Mouse (Mus musculus) MEL (cell line): ENCODE measurements at regions not wholly inside any gene's neighbourhood (a gene's known extent, or its start where the extent isn't known, plus 50 kb on each side); places are given as distances from the start of the nearest gene placed in this dataset.

Source experiments
- DNase-seq: peaks from one replicate; pipeline ENCODE4 v3.0.0; 2011; ENCODE audit warnings: low read depth, low spot score
- H3K27ac ChIP-seq: 2 replicates; pipeline ENCODE4 v1.5.1; 2012; ENCODE audit warnings: low read depth, mild to moderate bottlenecking, control low read depth, low read length, moderate library complexity; ENCODE audit not compliant: control insufficient read depth
- H3K27me3 ChIP-seq, 2 experiments: fragments of 150-350 bp in 1 of 2; sonication (generic) in 1 of 2; 2 replicates each; pipeline ENCODE4 v1.6.1; 2012; ENCODE audit warnings: low read length in 2 of 2, mild to moderate bottlenecking in 2 of 2, improper control_type of control experiment in 1 of 2, moderate library complexity in 1 of 2; ENCODE audit not compliant: insufficient read depth in 2 of 2, control insufficient read depth in 1 of 2
- H3K36me3 ChIP-seq, 2 experiments: 2 replicates each; pipeline ENCODE4 v1.6.1; 2012 to 2014; ENCODE audit warnings: low read length in 2 of 2, improper control_type of control experiment in 1 of 2, inconsistent platforms in 1 of 2, mild to moderate bottlenecking in 1 of 2; ENCODE audit not compliant: insufficient read depth in 2 of 2, control insufficient read depth in 1 of 2
- H3K4me1 ChIP-seq, 2 experiments: fragments of 150-350 bp in 1 of 2; sonication (generic) in 1 of 2; 2 replicates each; pipeline ENCODE4 v1.6.1; 2012; ENCODE audit warnings: low read length in 2 of 2, improper control_type of control experiment in 1 of 2, mild to moderate bottlenecking in 1 of 2; ENCODE audit not compliant: insufficient read depth in 2 of 2, control insufficient read depth in 1 of 2
- H3K4me3 ChIP-seq, 2 experiments: fragments of 150-350 bp in 1 of 2; sonication (generic) in 1 of 2; 2 replicates each; pipeline ENCODE4 v1.5.1; 2012; ENCODE audit warnings: low read depth in 2 of 2, low read length in 2 of 2, mild to moderate bottlenecking in 2 of 2, moderate library complexity in 2 of 2, control low read depth in 1 of 2, improper control_type of control experiment in 1 of 2; ENCODE audit not compliant: control insufficient read depth in 1 of 2, insufficient read depth in 1 of 2
- H3K79me2 ChIP-seq: 2 replicates; pipeline ENCODE4 v1.6.1; 2012; ENCODE audit warnings: mild to moderate bottlenecking, low read length, moderate library complexity; ENCODE audit not compliant: control insufficient read depth, poor library complexity, insufficient read depth
- H3K9ac ChIP-seq: 2 replicates; pipeline ENCODE4 v1.6.1; 2012; ENCODE audit warnings: low read depth, mild to moderate bottlenecking, control low read depth, low read length, moderate library complexity; ENCODE audit not compliant: control insufficient read depth, poor library complexity, severe bottlenecking
- H3K9me3 ChIP-seq: fragments of 150-350 bp; sonication (generic); replicated peaks from 2 replicates; pipeline ENCODE4 v1.6.1; 2012; ENCODE audit warnings: mild to moderate bottlenecking, low read length, improper control_type of control experiment, moderate library complexity; ENCODE audit not compliant: insufficient read depth
- CHD1 ChIP-seq: IDR thresholded peaks from 2 replicates; pipeline ENCODE4 v1.6.1; 2012; ENCODE audit warnings: low read depth, mild to moderate bottlenecking, inconsistent platforms, low read length, improper control_type of control experiment
- CHD2 ChIP-seq: IDR thresholded peaks from 2 replicates; pipeline ENCODE4 v1.6.1; 2011; ENCODE audit warnings: low read length, improper control_type of control experiment
- CTCF ChIP-seq, 3 experiments: IDR thresholded peaks in 2 of 3; conservative IDR thresholded peaks in 1 of 3; 2 replicates each; pipeline ENCODE4 v1.5.1; 2011 to 2012; ENCODE audit warnings: low read length in 3 of 3, low read depth in 2 of 3, mild to moderate bottlenecking in 2 of 3, improper control_type of control experiment in 1 of 3, inconsistent platforms in 1 of 3, mixed read lengths in 1 of 3, moderate library complexity in 1 of 3; ENCODE audit not compliant: control insufficient read depth in 1 of 3, insufficient read depth in 1 of 3, poor library complexity in 1 of 3, severe bottlenecking in 1 of 3
- E2F4 ChIP-seq: IDR thresholded peaks from 2 replicates; pipeline ENCODE4 v1.6.1; 2011; ENCODE audit warnings: low read depth, low read length, improper control_type of control experiment, borderline replicate concordance
- EP300 ChIP-seq, 2 experiments: IDR thresholded peaks; 2 replicates each; pipeline ENCODE4 v1.6.1; 2011; ENCODE audit warnings: improper control_type of control experiment in 2 of 2, low read length in 2 of 2, low read depth in 1 of 2, mild to moderate bottlenecking in 1 of 2
- ETS1 ChIP-seq: IDR thresholded peaks from 2 replicates; pipeline ENCODE4 v1.6.1; 2012; ENCODE audit warnings: low read depth, mild to moderate bottlenecking, inconsistent platforms, low read length, improper control_type of control experiment, moderate library complexity
- GABPA ChIP-seq: IDR thresholded peaks from 2 replicates; pipeline ENCODE4 v1.6.1; 2012; ENCODE audit warnings: low read depth, mild to moderate bottlenecking, inconsistent platforms, low read length, improper control_type of control experiment, moderate library complexity
- GATA1 ChIP-seq: IDR thresholded peaks from 2 replicates; pipeline ENCODE4 v1.6.1; 2011; ENCODE audit warnings: low read depth, low read length, improper control_type of control experiment
- JUND ChIP-seq: IDR thresholded peaks from 2 replicates; pipeline ENCODE4 v1.6.1; 2011; ENCODE audit warnings: low read depth, mild to moderate bottlenecking, improper control_type of control experiment, low read length
- MAFK ChIP-seq: IDR thresholded peaks from 2 replicates; pipeline ENCODE4 v1.6.1; 2011; ENCODE audit warnings: low read depth, mild to moderate bottlenecking, low read length, improper control_type of control experiment, borderline replicate concordance
- MXI1 ChIP-seq: IDR thresholded peaks from 2 replicates; pipeline ENCODE4 v1.6.1; 2011; ENCODE audit warnings: mild to moderate bottlenecking, low read depth, low read length, improper control_type of control experiment
- NELFE ChIP-seq: IDR thresholded peaks from 2 replicates; pipeline ENCODE4 v1.6.1; 2011; ENCODE audit warnings: low read depth, low read length, improper control_type of control experiment
- NRF1 ChIP-seq: IDR thresholded peaks from 2 replicates; pipeline ENCODE4 v1.6.1; 2014; ENCODE audit warnings: low read depth, mild to moderate bottlenecking, inconsistent platforms, low read length, improper control_type of control experiment, moderate library complexity; ENCODE audit not compliant: poor library complexity, insufficient read depth, severe bottlenecking
- POLR2A ChIP-seq, 2 experiments: IDR thresholded peaks; 2 replicates each; pipeline ENCODE4 v1.6.1; 2011 to 2012; ENCODE audit warnings: low read length in 2 of 2, mild to moderate bottlenecking in 2 of 2, control low read depth in 1 of 2, improper control_type of control experiment in 1 of 2, low read depth in 1 of 2, moderate library complexity in 1 of 2; ENCODE audit not compliant: control insufficient read depth in 1 of 2, insufficient read depth in 1 of 2, poor library complexity in 1 of 2
- POLR2AphosphoS5 ChIP-seq: IDR thresholded peaks from 2 replicates; pipeline ENCODE4 v1.6.1; 2012; ENCODE audit warnings: low read depth, borderline replicate concordance, mild to moderate bottlenecking, inconsistent platforms, low read length, moderate library complexity, mixed read lengths
- RAD21 ChIP-seq: IDR thresholded peaks from 2 replicates; pipeline ENCODE4 v1.6.1; 2011; ENCODE audit warnings: mild to moderate bottlenecking, low read depth, low read length, improper control_type of control experiment
- SIN3A ChIP-seq: IDR thresholded peaks from 2 replicates; pipeline ENCODE4 v1.6.1; 2012; ENCODE audit warnings: low read length, improper control_type of control experiment, inconsistent platforms
- SMC3 ChIP-seq: IDR thresholded peaks from 2 replicates; pipeline ENCODE4 v1.6.1; 2011; ENCODE audit warnings: low read depth, low read length, improper control_type of control experiment
- TAL1 ChIP-seq: IDR thresholded peaks from 2 replicates; pipeline ENCODE4 v1.6.1; 2012; ENCODE audit warnings: mild to moderate bottlenecking, inconsistent platforms, low read length, moderate library complexity, mixed read lengths
- TBP ChIP-seq: IDR thresholded peaks from 2 replicates; pipeline ENCODE4 v1.8.0; 2011; ENCODE audit warnings: low read depth, low read length, improper control_type of control experiment
- UBTF ChIP-seq: IDR thresholded peaks from 2 replicates; pipeline ENCODE4 v1.6.1; 2012; ENCODE audit warnings: low read depth, mild to moderate bottlenecking, inconsistent platforms, low read length, improper control_type of control experiment, moderate library complexity, borderline replicate concordance; ENCODE audit not compliant: insufficient read depth
- USF1 ChIP-seq: IDR thresholded peaks from 2 replicates; pipeline ENCODE4 v1.6.1; 2014; ENCODE audit warnings: low read depth, mild to moderate bottlenecking, inconsistent platforms, low read length, improper control_type of control experiment, moderate library complexity
- USF2 ChIP-seq, 2 experiments: IDR thresholded peaks; 2 replicates each; pipeline ENCODE4 v1.6.1; 2011 to 2012; ENCODE audit warnings: improper control_type of control experiment in 2 of 2, low read length in 2 of 2, borderline replicate concordance in 1 of 2, inconsistent platforms in 1 of 2, low read depth in 1 of 2, mild to moderate bottlenecking in 1 of 2; ENCODE audit not compliant: insufficient read depth in 1 of 2
- ZC3H11A ChIP-seq: IDR thresholded peaks from 2 replicates; pipeline ENCODE4 v1.6.1; 2012; ENCODE audit warnings: low read depth, mild to moderate bottlenecking, inconsistent platforms, low read length, improper control_type of control experiment
- ZMIZ1 ChIP-seq: IDR thresholded peaks from 2 replicates; pipeline ENCODE4 v1.6.1; 2012; ENCODE audit warnings: low read depth, mild to moderate bottlenecking, inconsistent platforms, low read length, improper control_type of control experiment, moderate library complexity
- ZNF384 ChIP-seq: IDR thresholded peaks from 2 replicates; pipeline ENCODE4 v1.6.1; 2012; ENCODE audit warnings: low read depth, mild to moderate bottlenecking, inconsistent platforms, low read length, improper control_type of control experiment

DNA sequence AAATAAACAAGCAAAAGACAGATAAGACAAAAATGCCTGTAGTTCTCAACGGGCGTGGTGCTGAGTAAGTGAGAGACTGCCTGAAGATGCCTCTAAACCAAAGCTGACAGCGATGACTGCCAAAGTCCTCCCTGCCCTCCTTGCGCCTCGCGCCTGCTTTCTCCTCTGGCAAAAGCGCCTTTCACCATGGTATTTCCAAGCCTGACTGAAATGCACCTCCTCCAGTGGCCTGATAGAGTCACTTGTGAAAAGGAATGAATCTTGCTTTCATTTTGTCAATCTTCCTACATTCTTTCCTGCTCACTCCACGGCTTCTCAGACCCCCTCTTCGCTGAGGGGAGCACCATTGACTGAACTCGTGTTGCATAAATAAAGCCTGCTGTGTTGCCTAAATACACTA is 409.8 kb downstream of the Sox2 start:
- Histone ChIP-seq H3K9me3 (no peaks in the 10 kb centered on the region), H3K9ac (no peak overlapping the region), H3K36me3 (no peaks in the 10 kb centered on the region), H3K4me1 (no peaks in the 10 kb centered on the region), H3K79me2 (no peaks in the 10 kb centered on the region), H3K4me3 (no peak overlapping the region), H3K27me3 (no peaks in the 10 kb centered on the region), H3K27ac (no peak overlapping the region)
- no peak for DNase-seq
- TF ChIP-seq GABPA: no peak
- TF ChIP-seq ZC3H11A: no peak
- no peak for TF ChIP-seq E2F4
- TF ChIP-seq ZNF384: no peak
- no peak for TF ChIP-seq TBP
- no peak for TF ChIP-seq CHD1
- TF ChIP-seq USF1: no peak
- TF ChIP-seq GATA1: no peak
- TF ChIP-seq UBTF: no peak
- TF ChIP-seq MAFK: no peak
- no peak for TF ChIP-seq POLR2A (IDR thresholded peaks at IDR 0.05; ENCODE audit: control insufficient read depth in 1 of 2, insufficient read depth in 1 of 2, low read depth in 1 of 2, low read length in 2 of 2, poor library complexity in 1 of 2)
- TF ChIP-seq SIN3A: no peak
- TF ChIP-seq JUND: no peak

DNA sequence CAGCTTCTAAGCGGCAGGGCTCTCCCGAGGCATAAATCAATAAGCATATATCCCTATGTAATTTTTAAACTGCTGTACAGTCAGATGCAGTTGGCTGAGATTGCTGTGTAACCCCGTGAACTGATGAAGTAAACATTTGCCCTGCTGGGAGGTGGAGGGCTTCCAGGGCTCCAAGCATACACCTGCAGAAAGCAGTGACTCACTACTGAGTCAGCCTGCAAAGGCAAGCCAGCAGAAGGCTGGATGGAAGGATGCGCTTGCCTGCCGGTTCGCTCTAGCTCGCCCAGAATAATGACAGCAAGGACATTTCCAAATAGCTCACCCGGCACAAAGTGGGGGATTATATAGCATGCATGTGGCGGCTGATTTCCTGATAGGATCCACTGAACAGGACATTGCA is 416.6 kb downstream of the Sox2 start:
- Histone ChIP-seq H3K79me2 (no peaks in the 10 kb centered on the region), H3K9ac (no peak overlapping the region), H3K27ac (no peak overlapping the region), H3K9me3 (no peaks in the 10 kb centered on the region), H3K4me1 (no peaks in the 10 kb centered on the region), H3K36me3 (no peaks in the 10 kb centered on the region), H3K4me3 (no peak overlapping the region), H3K27me3 (no peaks in the 10 kb centered on the region)
- TF ChIP-seq NRF1 (no peak), NELFE (no peak), MAFK (no peak), TAL1 (no peak), RAD21 (no peak), ETS1 (no peak), ZMIZ1 (no peak), EP300 (IDR thresholded peaks at IDR 0.05; ENCODE audit: low read depth in 1 of 2, low read length in 2 of 2) (no peak), CHD1 (no peak), GABPA (no peak), USF2 (IDR thresholded peaks at IDR 0.05; ENCODE audit: borderline replicate concordance in 1 of 2, insufficient read depth in 1 of 2, low read depth in 1 of 2, low read length in 2 of 2) (no peak), MXI1 (no peak), CHD2 (no peak), UBTF (no peak), JUND (no peak), POLR2A (IDR thresholded peaks at IDR 0.05; ENCODE audit: control insufficient read depth in 1 of 2, insufficient read depth in 1 of 2, low read depth in 1 of 2, low read length in 2 of 2, poor library complexity in 1 of 2) (no peak), SMC3 (no peak), POLR2AphosphoS5 (no peak), CTCF (IDR thresholded peaks at IDR 0.05 in 2 of 3, conservative IDR thresholded peaks at IDR 0.05 in 1 of 3; ENCODE audit: control insufficient read depth in 1 of 3, insufficient read depth in 1 of 3, low read depth in 2 of 3, low read length in 3 of 3, poor library complexity in 1 of 3, severe bottlenecking in 1 of 3) (no peak)
- no peak for DNase-seq
